Mouse (Mus musculus) MEL (cell line): ENCODE measurements around the gene Mrpl1.
A peak's percentile ranks its signal among the peaks of the same experiment; 100 is the strongest.

Experiments
- BHLHE40 ChIP-seq: IDR thresholded peaks from 2 replicates; pipeline ENCODE4 v1.6.1; 2012; ENCODE audit warnings: low read depth, mild to moderate bottlenecking, inconsistent platforms, low read length, improper control_type of control experiment, borderline replicate concordance
- CHD2 ChIP-seq: IDR thresholded peaks from 2 replicates; pipeline ENCODE4 v1.6.1; 2011; ENCODE audit warnings: low read length, improper control_type of control experiment
- CTCF ChIP-seq, 3 experiments: IDR thresholded peaks in 2 of 3; conservative IDR thresholded peaks in 1 of 3; 2 replicates each; pipeline ENCODE4 v1.5.1; 2011 to 2012; ENCODE audit warnings: low read length in 3 of 3, low read depth in 2 of 3, mild to moderate bottlenecking in 2 of 3, improper control_type of control experiment in 1 of 3, inconsistent platforms in 1 of 3, mixed read lengths in 1 of 3, moderate library complexity in 1 of 3; ENCODE audit not compliant: control insufficient read depth in 1 of 3, insufficient read depth in 1 of 3, poor library complexity in 1 of 3, severe bottlenecking in 1 of 3
- EP300 ChIP-seq, 2 experiments: IDR thresholded peaks; 2 replicates each; pipeline ENCODE4 v1.6.1; 2011; ENCODE audit warnings: improper control_type of control experiment in 2 of 2, low read length in 2 of 2, low read depth in 1 of 2, mild to moderate bottlenecking in 1 of 2
- ETS1 ChIP-seq: IDR thresholded peaks from 2 replicates; pipeline ENCODE4 v1.6.1; 2012; ENCODE audit warnings: low read depth, mild to moderate bottlenecking, inconsistent platforms, low read length, improper control_type of control experiment, moderate library complexity
- HCFC1 ChIP-seq: IDR thresholded peaks from 2 replicates; pipeline ENCODE4 v1.6.1; 2012; ENCODE audit warnings: low read depth, mild to moderate bottlenecking, inconsistent platforms, low read length, improper control_type of control experiment, moderate library complexity
- POLR2A ChIP-seq, 2 experiments: IDR thresholded peaks; 2 replicates each; pipeline ENCODE4 v1.6.1; 2011 to 2012; ENCODE audit warnings: low read length in 2 of 2, mild to moderate bottlenecking in 2 of 2, control low read depth in 1 of 2, improper control_type of control experiment in 1 of 2, low read depth in 1 of 2, moderate library complexity in 1 of 2; ENCODE audit not compliant: control insufficient read depth in 1 of 2, insufficient read depth in 1 of 2, poor library complexity in 1 of 2
- SMC3 ChIP-seq: IDR thresholded peaks from 2 replicates; pipeline ENCODE4 v1.6.1; 2011; ENCODE audit warnings: low read depth, low read length, improper control_type of control experiment
- TAL1 ChIP-seq: IDR thresholded peaks from 2 replicates; pipeline ENCODE4 v1.6.1; 2012; ENCODE audit warnings: mild to moderate bottlenecking, inconsistent platforms, low read length, moderate library complexity, mixed read lengths
- TBP ChIP-seq: IDR thresholded peaks from 2 replicates; pipeline ENCODE4 v1.8.0; 2011; ENCODE audit warnings: low read depth, low read length, improper control_type of control experiment

- TF ChIP-seq CHD2 (no peak), BHLHE40 (no peak), HCFC1 (no peak), CTCF (IDR thresholded peaks at IDR 0.05 in 2 of 3, conservative IDR thresholded peaks at IDR 0.05 in 1 of 3; ENCODE audit: control insufficient read depth in 1 of 3, insufficient read depth in 1 of 3, low read depth in 2 of 3, low read length in 3 of 3, poor library complexity in 1 of 3, severe bottlenecking in 1 of 3) (no peak), TAL1 (no peak), EP300 (IDR thresholded peaks at IDR 0.05; ENCODE audit: low read depth in 1 of 2, low read length in 2 of 2) (peak; percentile 28 to 32; a peak in 3 of 4 replicates), TBP (no peak), POLR2A (IDR thresholded peaks at IDR 0.05; ENCODE audit: control insufficient read depth in 1 of 2, insufficient read depth in 1 of 2, low read depth in 1 of 2, low read length in 2 of 2, poor library complexity in 1 of 2) (no peak), SMC3 (no peak), ETS1 (peak; percentile 34; the same call in 1 of the 2 replicates)
Observed at GRCm38 (mm10) chr5:96171765-96172164, 37.5 kb upstream of the Mrpl1 start.
